In the genomic region with DNA sequence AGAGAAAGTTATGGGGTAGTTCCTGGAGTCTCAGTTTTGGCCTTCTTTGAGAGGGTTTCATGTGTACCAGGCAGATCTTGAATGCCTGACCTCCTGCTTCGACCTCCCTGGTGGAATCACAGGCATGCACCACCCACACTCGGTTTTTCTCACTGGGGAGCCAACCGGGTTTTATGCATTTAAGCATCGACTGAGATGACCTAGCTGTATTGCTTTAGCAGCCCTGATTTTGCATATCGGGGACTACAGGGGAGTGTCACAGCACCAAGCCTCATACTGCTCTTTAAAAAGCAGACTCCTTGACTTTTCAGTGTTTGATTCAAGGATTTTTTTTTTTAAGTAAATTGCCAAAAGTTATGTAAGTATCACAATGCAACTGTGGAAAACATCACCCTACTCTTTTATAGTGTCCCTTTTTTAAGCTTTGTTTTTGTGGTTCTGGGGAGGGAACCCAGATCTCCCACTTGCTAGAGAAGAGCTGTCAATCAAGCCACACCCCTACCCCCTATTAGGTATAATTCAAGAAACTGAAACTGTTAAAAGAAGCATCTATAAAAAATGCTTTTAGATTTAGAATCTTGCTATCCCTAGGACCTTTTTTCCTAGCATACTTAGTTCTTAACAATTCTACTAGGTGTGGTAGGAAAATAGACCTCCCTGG, we compare ENCODE assay signal across 8 mouse cellular contexts. TPM values are rescaled to one million over a fixed set of nuclear protein-coding genes. Genes with fewer than 3 reads are reported as not detected.
DNase-seq lines count a peak whose midpoint lies in the region; ATAC-seq and TF ChIP-seq lines count a peak whose summit lies in the region.

No protein-coding gene starts in this region.

- TF ChIP-seq EP300 in liver, postnatal 0 days (IDR thresholded peaks at IDR 0.05; ENCODE audit: low read depth) = no peak

- ATAC-seq in liver, postnatal 0 days = no peak

- H3K27me3 ChIP-seq in thymus, adult 2 months (ENCODE audit: control insufficient read depth, insufficient read depth, low read length) = no peaks in the 10 kb centered on the region
- no peaks in the 10 kb centered on the region for H3K27me3 ChIP-seq in hindbrain, embryonic 10.5 days (ENCODE audit: insufficient read depth, poor library complexity, severe bottlenecking)
- no peaks in the 10 kb centered on the region for H3K27me3 ChIP-seq in liver, postnatal 0 days (ENCODE audit: insufficient read depth, low read length)

- peak overlapping the region; percentile 99 for H3K9ac ChIP-seq in liver, postnatal 0 days (replicated peaks)

- 10% methylated on average over 5 of the region's 5 CpGs for WGBS in thymus, adult 2 months
- 5% methylated on average over 5 of the region's 5 CpGs for WGBS in hindbrain, embryonic 10.5 days
- whole genome bisulfite sequencing in liver, postnatal 0 days (ENCODE audit: insufficient replicate concordance) = 5% methylated on average over 5 of the region's 5 CpGs

- peak overlapping the region; percentile 78 for H3K4me2 ChIP-seq in liver, postnatal 0 days (ENCODE audit: low read depth, low read length)

- intact Hi-C loops in gastrocnemius, postnatal 36 days (cut with DNase I) = no loop called here

- TF ChIP-seq CTCF in thymus, adult 2 months (IDR thresholded peaks at IDR 0.05; ENCODE audit: borderline replicate concordance, control insufficient read depth, extremely low read depth, insufficient read depth, low read length, poor library complexity) = no peak
- TF ChIP-seq CTCF in liver, postnatal 0 days (IDR thresholded peaks at IDR 0.05; ENCODE audit: low read depth) = no peak

- H3K27ac ChIP-seq in thymus, adult 2 months (ENCODE audit: control insufficient read depth, insufficient read depth, low read length) = peak overlapping the region; percentile 59
- peak overlapping the region; percentile 99; the same call in 1 of the 2 replicates for H3K27ac ChIP-seq in hindbrain, embryonic 10.5 days
- peak overlapping the region; percentile 100 for H3K27ac ChIP-seq in liver, postnatal 0 days (ENCODE audit: low read depth)

- H3K4me1 ChIP-seq in thymus, adult 2 months (replicated peaks; ENCODE audit: control insufficient read depth, insufficient read depth, low read length) = peaks cover 16% of the 10 kb centered on the region
- peaks cover 45% of the 10 kb centered on the region for H3K4me1 ChIP-seq in hindbrain, embryonic 10.5 days (replicated peaks)
- peaks cover 26% of the 10 kb centered on the region for H3K4me1 ChIP-seq in liver, postnatal 0 days (ENCODE audit: insufficient read depth)

- no peak for TF ChIP-seq POLR2A in thymus, adult 2 months (IDR thresholded peaks at IDR 0.05; ENCODE audit: control insufficient read depth, extremely low read depth, insufficient read depth, low read length, poor library complexity)

- H3K36me3 ChIP-seq in thymus, adult 2 months (ENCODE audit: control insufficient read depth, insufficient read depth, low read length) = 0 out of 2 replicates have a peak, but pooled peaks cover 4% of the 10 kb centered on the region
- peaks cover 15% of the 10 kb centered on the region; the same call in 1 of the 2 replicates for H3K36me3 ChIP-seq in hindbrain, embryonic 10.5 days
- H3K36me3 ChIP-seq in liver, postnatal 0 days (replicated peaks; ENCODE audit: insufficient read depth, low read length) = no peaks in the 10 kb centered on the region

- H3K4me3 ChIP-seq in thymus, adult 2 months (ENCODE audit: control insufficient read depth, insufficient read depth, low read length) = peak overlapping the region; percentile 23
- H3K4me3 ChIP-seq in hindbrain, embryonic 10.5 days = peak overlapping the region; percentile 98
- H3K4me3 ChIP-seq in liver, postnatal 0 days (ENCODE audit: low read depth, low read length) = peak overlapping the region; percentile 98

- DNase-seq in adrenal gland, postnatal 10 days = peak; percentile 28
- no peak for DNase-seq in adrenal gland, postnatal 25 days
- peak; percentile 9 for DNase-seq in thymus, adult 2 months
- no peak for DNase-seq in thymus, postnatal 4 days
- DNase-seq in hindbrain, embryonic 10.5 days (ENCODE audit: low spot score) = no peak
- peak; percentile 20 for DNase-seq in liver, postnatal 0 days
- no peak for DNase-seq in right cerebral cortex, postnatal 4 days
- DNase-seq in gastrocnemius, postnatal 36 days = no peak

- no peaks in the 10 kb centered on the region for H3K9me3 ChIP-seq in hindbrain, embryonic 10.5 days
- no peaks in the 10 kb centered on the region for H3K9me3 ChIP-seq in liver, postnatal 0 days (ENCODE audit: low read length)

RNA-seq across cellular contexts. Expression of gene Lsm14a, which starts 5.2 kb away (rescaled TPM):
- 100 to 1,000 TPM; 108 to 110 TPM for total RNA-seq in adrenal gland, postnatal 10 days (2021)
- 116 and 140 TPM in 2 replicates for total RNA-seq in adrenal gland, postnatal 25 days (2021)
- polyA plus RNA-seq in thymus, adult 2 months (2012; rRNA removed) = 90.8 and 92.4 TPM in 2 replicates
- polyA plus RNA-seq in hindbrain, embryonic 10.5 days (2016; fragmentation: Nextera tagmentation; extraction: Ambion mirVana) = 84.5 and 104 TPM in 2 replicates
- polyA plus RNA-seq in liver, postnatal 0 days (2015; fragmentation: Nextera tagmentation; extraction: Ambion mirVana) = 30.3 and 31.2 TPM in 2 replicates
- 10 to 100 TPM; 73.3 to 84.3 TPM for total RNA-seq in gastrocnemius, postnatal 36 days (2021)

Comparison
In these comparisons a context has a peak if more than half of its experiments do, and no peak if none do; other contexts are left out.
1. DNase-seq: peak in adrenal gland, postnatal 10 days (single experiment), thymus, adult 2 months (single experiment) and liver, postnatal 0 days (single experiment); none in adrenal gland, postnatal 25 days (single experiment), thymus, postnatal 4 days (single experiment), hindbrain, embryonic 10.5 days (single experiment), right cerebral cortex, postnatal 4 days (single experiment) and gastrocnemius, postnatal 36 days (0 of 2).
2. H3K4me3 ChIP-seq: peak in every context shown above with its lines; median percentile 98 in hindbrain, embryonic 10.5 days; 98 in liver, postnatal 0 days; 23 in thymus, adult 2 months.
3. Peak in every context shown above with its lines, with median percentiles within 50 percentile points of each other: H3K27ac ChIP-seq.